Mouse (Mus musculus) neural tube, embryonic 12.5 days (tissue): ENCODE measurements around the gene Hist2h2bb. TPM values are rescaled to one million over a fixed set of nuclear protein-coding genes. Genes with fewer than 3 reads are reported as not detected.
"Not testable (repeated sequence)": the region's sequence is repeated elsewhere in the genome, so short reads cannot be mapped to it uniquely, and the experiment has no call there.

Experiments used
- ATAC-seq: fragments of 200-750 bp; cut with Nextera tagmentation; 2 replicates; pipeline ENCODE4 v1.8.0; 2017; ENCODE audit warnings: low read depth, mild to moderate bottlenecking, moderate TSS enrichment, moderate library complexity; ENCODE audit not compliant: low FRiP score
- H3K27ac ChIP-seq: fragments of 300-500 bp; sonication (generic); 2 replicates; pipeline ENCODE4 v1.5.1; 2016
- H3K27me3 ChIP-seq: fragments of 300-500 bp; sonication (generic); replicated peaks from 2 replicates; pipeline ENCODE4 v1.6.1; 2016; ENCODE audit warnings: mild to moderate bottlenecking
- H3K36me3 ChIP-seq: fragments of 300-500 bp; sonication (generic); 2 replicates; pipeline ENCODE4 v1.6.1; 2016; ENCODE audit warnings: mild to moderate bottlenecking
- H3K4me1 ChIP-seq: fragments of 300-500 bp; sonication (generic); 2 replicates; pipeline ENCODE4 v1.6.1; 2016
- H3K4me2 ChIP-seq: fragments of 300-500 bp; sonication (generic); replicated peaks from 2 replicates; pipeline ENCODE4 v1.6.1; 2016; ENCODE audit warnings: mild to moderate bottlenecking
- H3K4me3 ChIP-seq: fragments of 300-500 bp; sonication (generic); 2 replicates; pipeline ENCODE4 v1.5.1; 2016
- H3K9ac ChIP-seq: fragments of 300-500 bp; sonication (generic); 2 replicates; pipeline ENCODE4 v1.6.1; 2016; ENCODE audit warnings: mild to moderate bottlenecking
- H3K9me3 ChIP-seq: fragments of 300-500 bp; sonication (generic); 2 replicates; pipeline ENCODE4 v1.6.1; 2016; ENCODE audit warnings: mild to moderate bottlenecking
- WGBS: fragments of 180-500 bp; shearing (Covaris S2); methylation state at CpG from one replicate; pipeline ENCODE4 v1.1.7; 2016; 5-methylcytosine and 5-hydroxymethylcytosine counted together
- polyA plus RNA-seq: library from polyadenylated mRNA; unstranded; fragments of >200 nt; fragmentation: Nextera tagmentation; extraction: Ambion mirVana; gene quantifications from 2 replicates; pipeline ENCODE4 v1.2.1, GENCODE M21; 2016

Gene Hist2h2bb
- polyA plus RNA-seq, 1 experiment from 2014 or later, result 9.1 TPM

DNA sequence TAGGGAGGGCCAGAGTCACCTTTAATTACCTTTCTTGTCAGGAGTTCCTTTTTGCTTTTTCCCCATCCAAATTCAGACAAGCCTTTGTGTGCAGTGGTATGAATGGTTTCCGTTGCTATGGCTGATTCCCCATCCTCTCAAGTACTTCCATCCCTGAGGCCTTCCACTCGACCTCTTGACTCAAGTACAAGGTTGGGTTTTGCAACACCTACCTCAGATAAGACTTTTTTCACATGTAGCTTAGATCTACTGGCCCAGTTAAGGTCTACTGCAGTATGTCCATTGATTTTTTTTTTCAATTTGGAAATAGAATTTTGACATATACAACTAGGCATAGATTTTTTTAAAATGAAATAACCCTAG lies 37.8 kb upstream of the Hist2h2bb start:
- Histone ChIP-seq H3K27me3 (no peaks in the 10 kb centered on the region), H3K9me3 (no peaks in the 10 kb centered on the region), H3K36me3 (no peaks in the 10 kb centered on the region), H3K27ac (no peak overlapping the region), H3K4me2 (no peak overlapping the region), H3K4me3 (no peak overlapping the region), H3K4me1 (no peaks in the 10 kb centered on the region), H3K9ac (no peak overlapping the region)
- no peak for ATAC-seq
- WGBS, result 65% methylated on average over 2 of the region's 2 CpGs

GRCm38 (mm10) chr3:96234914-96235313 lies 34.6 kb upstream of the Hist2h2bb start:
- Histone ChIP-seq H3K9me3 (no peaks in the 10 kb centered on the region), H3K9ac (no peak overlapping the region), H3K4me3 (no peak overlapping the region), H3K27ac (no peak overlapping the region), H3K27me3 (no peaks in the 10 kb centered on the region), H3K4me2 (no peak overlapping the region), H3K36me3 (no peaks in the 10 kb centered on the region), H3K4me1 (peaks cover 15% of the 10 kb centered on the region)
- no peak for ATAC-seq
- 95% methylated on average over 2 of the region's 2 CpGs for WGBS

GRCm38 (mm10) chr3:96235836-96236235 lies 33.7 kb upstream of the Hist2h2bb start:
- no peak overlapping the region for H3K4me3 ChIP-seq

GRCm38 (mm10) chr3:96236834-96237334 lies 32.7 kb upstream of the Hist2h2bb start:
- H3K27ac ChIP-seq, result no peak overlapping the region
- ATAC-seq, result no peak
- H3K9ac ChIP-seq, result no peak overlapping the region
- H3K4me2 ChIP-seq, result peak overlapping the region; percentile 56
- H3K9me3 ChIP-seq, result no peaks in the 10 kb centered on the region
- H3K4me1 ChIP-seq, result peaks cover 15% of the 10 kb centered on the region
- 88% methylated on average over 4 of the region's 4 CpGs for WGBS
- H3K36me3 ChIP-seq, result no peaks in the 10 kb centered on the region
- H3K4me3 ChIP-seq, result 0 out of 2 replicates have a peak overlapping the region, but pooled peaks have one; percentile 40
- no peaks in the 10 kb centered on the region for H3K27me3 ChIP-seq

More at GRCm38 (mm10) chr3:96235836-96236235, 33.7 kb upstream of the Hist2h2bb start:
- Histone ChIP-seq H3K36me3 (no peaks in the 10 kb centered on the region), H3K27ac (no peak overlapping the region), H3K4me2 (0 out of 2 replicates have a peak overlapping the region, but pooled peaks have one; percentile 18), H3K4me1 (peaks cover 15% of the 10 kb centered on the region), H3K27me3 (no peaks in the 10 kb centered on the region), H3K9me3 (no peaks in the 10 kb centered on the region), H3K9ac (no peak overlapping the region)
- ATAC-seq, result no peak
- WGBS, result 70% methylated on average over 3 of the region's 3 CpGs

DNA sequence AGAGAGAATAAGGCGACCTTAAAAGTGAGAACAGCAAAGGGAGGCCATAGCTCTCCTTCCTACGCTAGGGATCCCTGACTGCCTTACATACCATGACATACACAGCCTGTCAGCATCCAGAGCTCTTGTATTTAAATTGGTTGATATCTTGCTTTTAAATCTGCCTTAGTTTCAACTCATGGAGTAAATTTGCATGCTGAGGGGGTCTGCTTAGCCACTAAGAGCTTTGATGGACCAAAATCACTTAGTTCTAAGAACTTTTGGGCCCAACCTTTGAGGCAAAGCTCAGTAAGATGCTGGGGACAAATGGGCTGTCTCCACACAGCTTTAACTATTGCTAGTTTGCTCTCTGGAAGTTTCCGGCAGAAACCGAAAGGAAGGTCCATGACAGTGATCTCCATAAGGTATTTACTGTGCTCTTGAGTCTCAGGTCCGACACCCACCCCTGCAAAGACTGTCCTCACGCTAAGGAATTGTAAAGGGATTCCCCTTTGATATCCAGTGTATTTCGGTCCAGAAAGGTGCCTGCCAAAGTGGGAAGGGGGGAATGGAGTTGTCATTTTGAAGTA lies 32.1 kb upstream of the Hist2h2bb start:
- Histone ChIP-seq H3K27ac (no peak overlapping the region), H3K9me3 (no peaks in the 10 kb centered on the region), H3K9ac (peak overlapping the region; percentile 64), H3K36me3 (no peaks in the 10 kb centered on the region), H3K4me3 (peak overlapping the region; percentile 40), H3K27me3 (no peaks in the 10 kb centered on the region), H3K4me1 (peaks cover 15% of the 10 kb centered on the region), H3K4me2 (peak overlapping the region; percentile 56)
- ATAC-seq, result no peak
- 23% methylated on average over 7 of the region's 7 CpGs for whole genome bisulfite sequencing

- Histone ChIP-seq H3K36me3 (no peaks in the 10 kb centered on the region), H3K27me3 (no peaks in the 10 kb centered on the region)
- under 1% methylated on average over 12 of the region's 12 CpGs for WGBS
Observed at GRCm38 (mm10) chr3:96237904-96238511, 31.5 kb upstream of the Hist2h2bb start.

GRCm38 (mm10) chr3:96238954-96239793 lies 30.4 kb upstream of the Hist2h2bb start, which contains the start of gene Hist2h3c2:
Hist2h3c2 (minus strand) TSS chr3:96239127.
- 0 out of 2 replicates have a peak within 1 kb of the TSS, but pooled peaks have one; percentile 2 for H3K27ac ChIP-seq
- ATAC-seq, result peak; percentile 91
- peak within 1 kb of the TSS; percentile 64 for H3K9ac ChIP-seq
- peak within 1 kb of the TSS; percentile 56 for H3K4me2 ChIP-seq
- under 1% methylated on average over 17 of the region's 68 CpGs for WGBS
- peaks cover 16% of the 10 kb centered on the region for H3K4me1 ChIP-seq
- not testable (repeated sequence) for H3K9me3 ChIP-seq, H3K27me3 ChIP-seq, H3K36me3 ChIP-seq
- peak within 1 kb of the TSS; percentile 40 for H3K4me3 ChIP-seq

More at GRCm38 (mm10) chr3:96237904-96238511, 31.5 kb upstream of the Hist2h2bb start:
- Histone ChIP-seq H3K4me3 (peak overlapping the region; percentile 40), H3K9ac (peak overlapping the region; percentile 64), H3K27ac (0 out of 2 replicates have a peak overlapping the region, but pooled peaks have one; percentile 2), H3K9me3 (no peaks in the 10 kb centered on the region), H3K4me1 (peaks cover 15% of the 10 kb centered on the region), H3K4me2 (peak overlapping the region; percentile 56)
- no peak for ATAC-seq

DNA sequence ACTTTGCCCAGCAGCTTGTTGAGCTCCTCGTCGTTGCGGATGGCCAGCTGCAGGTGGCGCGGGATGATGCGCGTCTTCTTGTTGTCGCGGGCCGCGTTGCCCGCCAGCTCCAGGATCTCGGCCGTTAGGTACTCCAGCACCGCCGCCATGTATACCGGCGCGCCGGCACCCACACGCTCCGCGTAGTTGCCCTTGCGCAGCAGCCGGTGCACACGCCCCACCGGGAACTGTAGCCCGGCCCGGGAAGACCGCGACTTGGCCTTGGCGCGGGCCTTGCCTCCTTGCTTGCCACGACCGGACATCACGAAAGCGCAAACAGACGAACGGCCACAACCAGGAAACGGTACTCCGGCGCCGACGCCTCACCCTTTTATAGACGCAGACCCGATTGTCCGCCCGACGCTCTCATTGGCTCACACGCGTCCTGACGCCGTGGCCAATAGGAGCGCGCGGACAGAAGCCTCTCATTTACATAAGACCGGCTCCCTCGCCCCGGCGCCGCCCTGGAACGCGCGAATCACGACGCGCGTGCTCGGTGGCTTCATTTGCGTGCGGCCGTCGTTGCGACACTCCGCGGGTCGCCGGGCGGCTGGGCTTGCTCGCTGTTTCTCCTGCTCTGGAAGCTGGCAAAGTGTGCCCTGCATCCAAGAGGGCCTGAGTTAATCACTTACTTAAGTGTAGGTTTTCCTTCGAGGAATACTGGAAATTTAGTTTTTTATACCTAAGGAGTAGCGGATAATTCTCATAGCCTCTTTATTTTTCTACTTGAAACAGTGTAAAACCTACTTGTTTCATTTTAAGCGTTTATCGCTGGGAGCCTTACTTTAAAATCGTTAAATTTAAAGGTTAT lies 29.4 kb upstream of the Hist2h2bb start, which contains the start of gene Hist2h2aa2:
Hist2h2aa2 (minus strand) TSS at position 328 of the 850 bp plus-strand sequence.
- WGBS, result 4% methylated on average over 42 of the region's 85 CpGs
- H3K9ac ChIP-seq, result 0 out of 2 replicates have a peak within 1 kb of the TSS, but pooled peaks have one; percentile 44
- H3K27me3 ChIP-seq, H3K36me3 ChIP-seq, H3K9me3 ChIP-seq, H3K27ac ChIP-seq: not testable (repeated sequence)
- peaks cover 19% of the 10 kb centered on the region for H3K4me1 ChIP-seq
- H3K4me3 ChIP-seq, result peak within 1 kb of the TSS; percentile 31; the same call in 1 of the 2 replicates
- H3K4me2 ChIP-seq, result peak within 1 kb of the TSS; percentile 50
- ATAC-seq, result peak; percentile 77

- no peaks in the 10 kb centered on the region for H3K27me3 ChIP-seq
- H3K9ac ChIP-seq, result no peak overlapping the region
- WGBS, result 75% methylated on average over 9 of the region's 9 CpGs
- H3K9me3 ChIP-seq, result no peaks in the 10 kb centered on the region
- no peak overlapping the region for H3K4me3 ChIP-seq
- no peak overlapping the region for H3K27ac ChIP-seq
- peak overlapping the region; percentile 46 for H3K4me2 ChIP-seq
- no peak for ATAC-seq
- H3K36me3 ChIP-seq, result no peaks in the 10 kb centered on the region
- H3K4me1 ChIP-seq, result peaks cover 19% of the 10 kb centered on the region
Observed at GRCm38 (mm10) chr3:96240799-96241197, 28.8 kb upstream of the Hist2h2bb start.

GRCm38 (mm10) chr3:96243921-96244572 lies 25.5 kb upstream of the Hist2h2bb start:
- no peaks in the 10 kb centered on the region for H3K36me3 ChIP-seq
- 80% methylated on average over 7 of the region's 7 CpGs for WGBS
- peak overlapping the region; percentile 64 for H3K4me2 ChIP-seq
- H3K9me3 ChIP-seq, result no peaks in the 10 kb centered on the region
- no peak overlapping the region for H3K4me3 ChIP-seq
- H3K4me1 ChIP-seq, result peaks cover 16% of the 10 kb centered on the region
- H3K9ac ChIP-seq, result peak overlapping the region; percentile 68; the same call in 1 of the 2 replicates
- H3K27me3 ChIP-seq, result no peaks in the 10 kb centered on the region
- no peak for ATAC-seq
- H3K27ac ChIP-seq, result peak overlapping the region; percentile 92; the same call in 1 of the 2 replicates
